Mouse (Mus musculus) heart, postnatal 0 days (tissue): ENCODE measurements around the gene Lancl2.

Source experiments
- CTCF ChIP-seq: IDR thresholded peaks from 2 replicates; pipeline ENCODE4 v1.5.1; 2016; ENCODE audit warnings: antibody characterized with exemption, control low read depth, low read depth
- EP300 ChIP-seq: IDR thresholded peaks from 2 replicates; pipeline ENCODE4 v1.6.1; 2016; ENCODE audit warnings: antibody characterized with exemption, low read depth

DNA sequence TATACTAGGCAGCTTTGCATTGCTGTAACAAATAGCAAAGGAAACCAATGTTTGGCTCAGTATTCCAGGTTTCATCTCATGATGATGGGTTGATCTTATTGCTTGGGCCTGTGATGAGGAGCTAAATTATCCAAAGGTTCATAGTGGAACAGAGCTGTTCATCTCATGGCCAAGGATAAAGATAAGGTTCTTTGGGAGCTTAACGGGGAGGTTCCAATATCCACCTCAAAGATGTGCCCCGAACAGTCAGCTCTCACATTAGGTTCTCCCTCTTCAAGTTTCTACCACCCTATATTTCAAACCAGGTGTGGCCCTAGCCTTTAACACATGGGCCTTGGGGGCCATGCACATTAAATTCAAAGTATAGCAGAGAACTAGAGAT is 43.4 kb downstream of the Lancl2 start:
- TF ChIP-seq CTCF (no peak), EP300 (no peak)
